Mouse (Mus musculus) CH12.LX (cell line): Measurements from ENCODE around the gene Pacs1.

Source experiments
- ETS1 ChIP-seq: conservative IDR thresholded peaks from 2 replicates; pipeline ENCODE4 v1.6.1; 2012; ENCODE audit warnings: low read depth, mild to moderate bottlenecking, inconsistent platforms, low read length, improper control_type of control experiment, moderate library complexity
- JUN ChIP-seq: IDR thresholded peaks from 2 replicates; pipeline ENCODE4 v1.6.1; 2011; ENCODE audit warnings: low read depth, mild to moderate bottlenecking, low read length, improper control_type of control experiment, moderate library complexity; ENCODE audit not compliant: insufficient read depth
- JUND ChIP-seq: conservative IDR thresholded peaks from 2 replicates; pipeline ENCODE4 v1.6.1; 2011; ENCODE audit warnings: low read depth, low read length, improper control_type of control experiment
- POLR2AphosphoS2 ChIP-seq: IDR thresholded peaks from 2 replicates; pipeline ENCODE4 v1.6.1; 2011; ENCODE audit warnings: low read depth, low read length, improper control_type of control experiment
- TBP ChIP-seq: conservative IDR thresholded peaks from 2 replicates; pipeline ENCODE4 v1.6.1; 2011; ENCODE audit warnings: low read depth, low read length, improper control_type of control experiment
- USF2 ChIP-seq: conservative IDR thresholded peaks from 2 replicates; pipeline ENCODE4 v1.6.1; 2011; ENCODE audit warnings: low read depth, low read length, improper control_type of control experiment
- ZC3H11A ChIP-seq: IDR thresholded peaks from 2 replicates; pipeline ENCODE4 v1.6.1; 2012; ENCODE audit warnings: low read depth, mild to moderate bottlenecking, inconsistent platforms, low read length, improper control_type of control experiment

DNA sequence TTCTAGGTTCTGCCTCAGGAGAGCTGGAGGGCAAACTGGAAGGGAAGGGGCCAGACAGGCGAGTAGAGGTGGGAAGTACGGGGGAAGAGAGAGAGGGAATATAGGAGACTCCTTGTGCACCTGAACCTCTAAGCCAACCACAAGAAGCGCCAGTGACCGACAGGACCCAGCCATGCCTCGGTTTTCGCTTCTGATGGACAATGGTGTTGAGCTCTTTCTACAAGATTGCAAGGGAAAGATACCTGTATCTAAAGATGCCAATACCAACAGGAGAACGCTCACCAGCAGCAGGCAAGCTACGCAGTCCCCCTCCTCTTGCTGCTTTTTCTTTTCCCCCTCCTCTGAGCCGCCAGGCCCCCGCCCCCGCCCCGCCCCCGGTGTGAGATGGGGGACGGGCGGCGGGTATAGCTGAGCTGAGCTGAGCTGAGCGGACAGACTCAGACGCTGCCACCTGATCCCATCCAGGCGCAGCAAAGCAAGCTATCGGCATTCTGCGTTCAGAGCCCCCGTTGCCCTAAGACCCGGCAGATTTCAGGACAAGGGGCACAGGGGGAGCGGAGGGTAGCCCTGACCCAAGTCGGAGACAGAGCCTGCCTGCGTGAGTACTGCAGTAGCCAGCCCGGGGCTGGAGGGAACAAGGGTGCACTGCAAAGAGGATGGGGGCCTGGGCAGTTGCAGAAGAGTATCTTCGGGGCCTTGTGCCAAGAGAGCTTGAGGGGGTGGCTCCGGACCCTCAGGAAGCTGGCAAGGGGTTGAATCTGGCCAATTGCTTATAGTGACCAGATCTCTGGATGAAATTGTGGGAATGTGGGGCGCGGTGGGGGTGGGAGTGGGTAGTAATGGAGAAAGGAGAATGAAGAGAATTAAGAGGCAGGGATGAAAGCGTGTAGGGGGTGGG is 25.2 kb upstream of the Pacs1 start, which contains the start of gene Gal3st3:
- TF ChIP-seq JUND (no peak), JUN (no peak), ETS1 (no peak), POLR2AphosphoS2 (no peak), TBP (no peak), ZC3H11A (no peak), USF2 (no peak)
